Mouse (Mus musculus) heart, adult 2 months (tissue): ENCODE measurements around the gene Ceacam19.

Source experiments
- CTCF ChIP-seq: fragments of 200-600 bp; IDR thresholded peaks from 2 replicates; pipeline ENCODE4 v1.8.1; 2022; ENCODE audit warnings: antibody characterized with exemption, mild to moderate bottlenecking, moderate library complexity
- EP300 ChIP-seq: fragments of 200-500 bp; IDR thresholded peaks from 2 replicates; pipeline ENCODE4 v1.6.1; 2011; ENCODE audit warnings: low read depth, low read length, control low read depth; ENCODE audit not compliant: insufficient read depth
- POLR2A ChIP-seq: fragments of 200-500 bp; IDR thresholded peaks from 2 replicates; pipeline ENCODE4 v1.6.1; 2011; ENCODE audit warnings: mild to moderate bottlenecking, low read depth, low read length, control low read depth; ENCODE audit not compliant: insufficient read depth

- TF ChIP-seq POLR2A: no peak
- TF ChIP-seq EP300: no peak
- no peak for TF ChIP-seq CTCF
Measured at GRCm38 (mm10) chr7:19844521-19845171, 43.1 kb downstream of the Ceacam19 start.
